Mouse (Mus musculus) embryonic facial prominence, embryonic 13.5 days (tissue): ENCODE measurements at regions not wholly inside any gene's neighbourhood (a gene's known extent, or its start where the extent isn't known, plus 50 kb on each side); places are given as distances from the start of the nearest gene placed in this dataset.

ENCODE experiments used
- ATAC-seq: fragments of 200-750 bp; cut with Nextera tagmentation; 2 replicates; pipeline ENCODE4 v1.8.0; 2017; ENCODE audit warnings: low read depth; ENCODE audit not compliant: insufficient number of reproducible peaks, insufficient read depth, low FRiP score, low TSS enrichment
- H3K27ac ChIP-seq: fragments of 300-500 bp; sonication (generic); 2 replicates; pipeline ENCODE4 v1.5.1; 2015; ENCODE audit warnings: moderate library complexity, mild to moderate bottlenecking, inconsistent platforms
- H3K27me3 ChIP-seq: fragments of 300-500 bp; sonication (generic); 2 replicates; pipeline ENCODE4 v1.6.1; 2015; ENCODE audit warnings: mild to moderate bottlenecking, inconsistent platforms
- H3K36me3 ChIP-seq: fragments of 300-500 bp; sonication (generic); 2 replicates; pipeline ENCODE4 v1.6.1; 2015; ENCODE audit warnings: mild to moderate bottlenecking, inconsistent platforms
- H3K4me1 ChIP-seq: fragments of 300-500 bp; sonication (generic); 2 replicates; pipeline ENCODE4 v1.6.1; 2015; ENCODE audit warnings: inconsistent platforms
- H3K4me2 ChIP-seq: fragments of 300-500 bp; sonication (generic); 2 replicates; pipeline ENCODE4 v1.6.1; 2015; ENCODE audit warnings: moderate library complexity, mild to moderate bottlenecking, inconsistent platforms
- H3K4me3 ChIP-seq: fragments of 300-500 bp; sonication (generic); 2 replicates; pipeline ENCODE4 v1.5.1; 2015; ENCODE audit warnings: mild to moderate bottlenecking, inconsistent platforms
- H3K9ac ChIP-seq: fragments of 300-500 bp; sonication (generic); 2 replicates; pipeline ENCODE4 v1.6.1; 2015; ENCODE audit warnings: mild to moderate bottlenecking, inconsistent platforms
- H3K9me3 ChIP-seq: fragments of 300-500 bp; sonication (generic); 2 replicates; pipeline ENCODE4 v1.6.1; 2016; ENCODE audit warnings: inconsistent platforms
- WGBS: fragments of 180-500 bp; shearing (Covaris S2); methylation state at CpG from one replicate; pipeline ENCODE4 v1.1.7; 2015; ENCODE audit warnings: mixed read lengths; 5-methylcytosine and 5-hydroxymethylcytosine counted together

DNA sequence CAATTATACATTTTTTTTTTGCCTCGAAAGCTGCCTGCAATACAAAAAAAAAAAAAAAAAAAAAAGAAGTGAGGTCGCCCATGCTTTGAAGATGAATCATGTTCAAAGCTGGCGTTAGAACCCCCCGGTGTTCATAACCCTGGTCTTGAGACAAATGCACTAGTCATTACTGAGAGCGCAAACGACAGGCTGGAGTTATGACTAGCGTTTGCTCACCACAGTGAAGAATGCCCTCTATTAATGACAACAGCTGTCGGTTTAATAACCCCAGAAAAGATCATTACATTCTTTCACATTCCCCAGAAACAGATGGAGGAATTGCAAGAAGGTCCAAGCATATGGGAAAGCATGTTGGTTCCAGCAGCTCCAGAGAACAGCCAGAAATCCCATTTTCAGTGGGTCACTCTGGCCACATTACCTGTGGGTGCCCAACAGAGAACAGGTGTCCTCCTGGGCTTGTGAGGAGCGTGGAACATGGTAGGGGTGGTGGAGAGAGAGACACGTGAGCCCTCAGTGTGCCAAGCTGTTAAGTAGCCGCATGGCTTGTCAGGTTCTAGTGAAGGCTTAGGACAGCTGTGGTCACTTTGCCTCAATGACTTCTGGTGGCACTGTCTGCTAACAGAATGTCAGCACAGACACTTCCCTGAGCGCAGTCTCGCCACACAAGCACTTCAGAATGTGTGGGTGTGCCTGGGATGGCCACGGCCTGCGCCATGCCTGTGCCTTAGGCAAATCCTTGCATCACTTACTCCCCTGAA is 60.4 kb downstream of the Aipl1 start:
- WGBS, result 77% methylated on average over 15 of the region's 15 CpGs

DNA sequence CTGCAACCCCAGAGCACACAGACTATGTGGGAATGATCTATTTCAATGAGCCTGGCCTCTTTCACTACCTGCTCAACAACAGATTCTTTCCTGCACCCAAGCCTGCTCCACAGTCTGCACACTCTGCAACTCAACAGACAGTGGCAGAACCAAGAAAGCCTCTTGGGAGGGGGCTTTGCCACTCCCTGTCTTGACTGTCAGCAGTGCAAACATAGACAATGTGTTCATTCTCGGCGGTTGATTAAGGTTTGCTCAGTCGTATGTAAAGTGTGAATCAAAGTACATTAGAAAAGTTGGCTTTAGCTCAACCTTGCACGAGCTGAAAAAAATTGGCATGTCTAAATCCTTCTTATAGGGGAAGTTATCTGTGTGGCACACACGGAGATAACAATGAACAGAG is 66.0 kb downstream of the Aipl1 start:
- Histone ChIP-seq H3K27me3 (no peaks in the 10 kb centered on the region), H3K9me3 (no peaks in the 10 kb centered on the region), H3K4me1 (no peaks in the 10 kb centered on the region), H3K36me3 (no peaks in the 10 kb centered on the region), H3K4me2 (no peak overlapping the region), H3K27ac (no peak overlapping the region), H3K4me3 (no peak overlapping the region), H3K9ac (no peak overlapping the region)
- WGBS, result 72% methylated on average over 5 of the region's 5 CpGs
- ATAC-seq, result no peak

More for the DNA sequence above, 60.4 kb downstream of the Aipl1 start:
- Histone ChIP-seq H3K9me3 (no peaks in the 10 kb centered on the region), H3K27ac (no peak overlapping the region), H3K4me1 (no peaks in the 10 kb centered on the region), H3K9ac (no peak overlapping the region), H3K27me3 (no peaks in the 10 kb centered on the region), H3K4me2 (no peak overlapping the region), H3K36me3 (no peaks in the 10 kb centered on the region), H3K4me3 (no peak overlapping the region)
- no peak for ATAC-seq

DNA sequence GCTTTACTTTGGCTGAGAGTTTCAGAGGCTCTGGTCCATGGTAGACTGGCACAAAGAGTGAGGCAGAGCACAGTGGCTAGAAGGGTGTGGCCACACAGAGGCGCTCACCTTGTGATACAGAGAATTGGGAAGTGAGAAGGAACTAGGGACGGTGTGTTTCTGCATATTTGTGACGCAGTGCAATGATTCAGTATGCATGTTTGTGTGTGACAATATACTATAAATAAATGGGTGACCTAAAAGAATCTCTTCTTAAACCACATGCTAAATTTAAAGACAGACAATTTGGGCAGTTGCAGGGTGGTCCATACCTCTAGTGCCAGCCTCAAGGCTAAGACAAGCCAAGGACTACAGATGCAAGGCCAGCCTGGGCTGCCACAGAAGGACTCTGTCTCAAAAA is 75.0 kb downstream of the Aipl1 start:
- 90% methylated on average over 3 of the region's 3 CpGs for WGBS
- no peak overlapping the region for H3K4me2 ChIP-seq
- H3K27ac ChIP-seq, result no peak overlapping the region
- H3K9me3 ChIP-seq, result peaks cover 5% of the 10 kb centered on the region; the same call in 1 of the 2 replicates
- no peaks in the 10 kb centered on the region for H3K27me3 ChIP-seq
- H3K36me3 ChIP-seq, result no peaks in the 10 kb centered on the region
- H3K4me3 ChIP-seq, result no peak overlapping the region
- no peaks in the 10 kb centered on the region for H3K4me1 ChIP-seq
- no peak overlapping the region for H3K9ac ChIP-seq
- no peak for ATAC-seq

DNA sequence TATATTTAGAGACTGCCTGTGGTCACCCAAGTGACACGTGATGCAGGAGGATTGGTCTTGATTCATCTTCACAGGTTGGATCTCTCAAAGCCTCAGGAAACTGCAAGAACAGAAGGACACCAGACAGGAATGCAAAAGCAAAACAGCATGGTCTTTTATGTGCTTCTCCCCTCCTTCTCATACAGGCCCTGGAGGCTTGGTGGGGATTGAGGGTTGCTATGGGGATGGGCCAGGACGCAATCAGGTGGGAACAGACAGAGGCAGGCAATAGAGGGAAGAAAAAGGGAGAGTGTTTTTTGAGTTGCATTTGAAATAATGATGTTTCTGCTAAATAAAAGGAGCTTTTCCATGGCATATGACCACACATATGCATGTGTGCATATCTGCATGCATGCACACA is 84.8 kb downstream of the Aipl1 start:
- H3K4me3 ChIP-seq, result no peak overlapping the region
- H3K36me3 ChIP-seq, result no peaks in the 10 kb centered on the region
- no peak overlapping the region for H3K27ac ChIP-seq
- H3K27me3 ChIP-seq, result no peaks in the 10 kb centered on the region
- no peak overlapping the region for H3K9ac ChIP-seq
- H3K9me3 ChIP-seq, result no peaks in the 10 kb centered on the region
- no peak for ATAC-seq
- WGBS, result 63% methylated on average over 2 of the region's 2 CpGs
- H3K4me1 ChIP-seq, result no peaks in the 10 kb centered on the region
- no peak overlapping the region for H3K4me2 ChIP-seq

DNA sequence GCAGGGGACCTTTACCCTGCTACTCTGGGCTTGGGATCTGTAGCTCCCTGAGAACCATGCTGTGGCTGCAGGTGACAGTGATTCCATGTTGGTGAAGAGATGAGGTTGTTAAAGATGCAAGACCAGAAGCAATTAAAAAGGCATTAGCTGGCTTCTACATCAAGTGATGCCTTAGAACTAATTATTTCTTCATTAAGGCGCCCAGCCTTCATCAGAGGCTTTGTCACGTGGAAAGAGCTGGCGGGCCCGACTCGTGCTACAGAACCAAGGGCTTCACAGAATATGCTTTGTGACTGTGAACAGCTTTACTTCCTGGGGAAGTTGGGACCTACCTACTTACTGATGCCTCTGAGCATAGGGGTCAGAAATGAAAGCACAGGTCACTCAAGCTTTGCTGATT is 90.1 kb downstream of the Aipl1 start:
- Histone ChIP-seq H3K9ac (no peak overlapping the region), H3K4me3 (no peak overlapping the region), H3K9me3 (no peaks in the 10 kb centered on the region), H3K4me1 (0 out of 2 replicates have a peak, but pooled peaks cover 4% of the 10 kb centered on the region), H3K4me2 (no peak overlapping the region), H3K36me3 (no peaks in the 10 kb centered on the region), H3K27me3 (no peaks in the 10 kb centered on the region), H3K27ac (no peak overlapping the region)
- no peak for ATAC-seq
- 77% methylated on average over 5 of the region's 5 CpGs for WGBS

DNA sequence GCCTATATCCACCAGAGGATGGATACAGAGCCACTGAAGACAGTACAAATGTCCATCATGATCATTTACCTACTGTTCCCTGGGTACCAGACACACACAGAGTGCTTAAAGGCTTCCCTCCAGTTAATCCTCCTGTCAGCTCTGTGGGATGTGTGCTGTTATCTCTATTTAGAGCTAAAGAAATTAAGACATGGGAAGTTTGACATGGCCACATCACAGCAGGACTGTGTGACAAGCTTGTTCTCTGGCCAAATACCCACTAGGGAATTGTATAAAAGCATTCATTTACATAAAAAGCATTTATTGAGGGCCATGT is 92.3 kb downstream of the Aipl1 start:
- Histone ChIP-seq H3K36me3 (no peaks in the 10 kb centered on the region), H3K9me3 (no peaks in the 10 kb centered on the region), H3K4me2 (no peak overlapping the region), H3K9ac (no peak overlapping the region), H3K4me1 (0 out of 2 replicates have a peak, but pooled peaks cover 4% of the 10 kb centered on the region), H3K4me3 (no peak overlapping the region), H3K27ac (no peak overlapping the region), H3K27me3 (no peaks in the 10 kb centered on the region)
- no peak for ATAC-seq

DNA sequence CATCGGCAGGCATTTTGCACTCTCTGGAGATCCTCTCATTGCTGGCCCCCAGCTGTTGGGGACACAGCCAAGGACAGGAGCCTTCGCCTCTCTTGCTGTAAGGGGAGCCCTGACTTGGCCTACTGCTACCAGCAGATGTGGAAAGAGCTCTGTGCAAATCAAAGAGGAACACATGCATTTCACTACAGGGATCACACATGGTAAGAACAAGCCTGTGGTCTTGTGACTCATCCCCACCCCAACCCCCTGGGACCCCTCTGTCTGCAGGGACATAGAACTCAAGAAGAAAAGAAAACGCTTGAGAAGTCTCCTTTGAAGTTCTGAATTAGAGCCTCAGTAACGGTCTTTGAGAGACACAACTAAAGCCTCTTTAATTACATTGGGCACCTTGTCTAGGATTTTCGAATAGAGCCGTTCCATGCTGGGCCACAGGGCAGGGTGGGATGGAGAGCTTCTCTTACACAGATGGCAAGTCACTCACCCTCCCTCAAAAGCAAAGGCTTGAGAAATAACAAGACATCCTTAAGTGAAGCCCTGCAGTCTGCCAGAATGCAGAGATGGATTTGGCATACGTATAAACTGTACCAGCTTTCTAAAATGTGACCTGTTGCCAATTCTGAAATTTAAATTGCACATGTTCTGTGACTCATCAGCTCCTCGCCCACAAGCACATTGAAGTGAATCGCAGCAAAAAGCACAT is 92.8 kb downstream of the Aipl1 start:
- no peak overlapping the region for H3K9ac ChIP-seq
- no peak overlapping the region for H3K4me3 ChIP-seq
- 47% methylated on average over 9 of the region's 9 CpGs for WGBS
- H3K4me1 ChIP-seq, result 0 out of 2 replicates have a peak, but pooled peaks cover 4% of the 10 kb centered on the region
- no peaks in the 10 kb centered on the region for H3K36me3 ChIP-seq
- H3K9me3 ChIP-seq, result no peaks in the 10 kb centered on the region
- no peaks in the 10 kb centered on the region for H3K27me3 ChIP-seq
- no peak for ATAC-seq
- no peak overlapping the region for H3K4me2 ChIP-seq
- H3K27ac ChIP-seq, result no peak overlapping the region

DNA sequence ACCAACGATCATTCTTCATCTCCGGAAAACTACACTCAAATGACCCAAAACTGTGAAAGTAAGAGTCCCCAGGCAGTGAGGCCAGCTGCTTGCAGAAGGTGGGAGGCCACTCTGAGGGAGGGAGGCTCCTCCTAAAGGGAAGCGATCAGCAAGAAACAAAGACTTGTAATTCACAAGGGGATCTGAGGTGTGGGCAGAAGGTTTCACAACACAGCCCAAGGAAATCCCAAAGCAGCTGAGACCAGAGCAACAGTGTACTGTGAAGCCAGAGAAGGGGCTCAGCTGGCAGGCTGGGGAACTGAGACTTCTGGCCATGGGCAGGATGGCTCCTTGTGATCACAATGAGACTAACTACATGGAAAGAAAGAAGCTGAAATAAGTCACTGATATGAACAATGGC is 93.8 kb downstream of the Aipl1 start:
- no peak for ATAC-seq
- 38% methylated on average over 3 of the region's 3 CpGs for WGBS
- Histone ChIP-seq H3K27ac (no peak overlapping the region), H3K36me3 (no peaks in the 10 kb centered on the region), H3K9me3 (no peaks in the 10 kb centered on the region), H3K4me3 (no peak overlapping the region), H3K4me1 (0 out of 2 replicates have a peak, but pooled peaks cover 4% of the 10 kb centered on the region), H3K27me3 (no peaks in the 10 kb centered on the region), H3K4me2 (no peak overlapping the region), H3K9ac (no peak overlapping the region)

DNA sequence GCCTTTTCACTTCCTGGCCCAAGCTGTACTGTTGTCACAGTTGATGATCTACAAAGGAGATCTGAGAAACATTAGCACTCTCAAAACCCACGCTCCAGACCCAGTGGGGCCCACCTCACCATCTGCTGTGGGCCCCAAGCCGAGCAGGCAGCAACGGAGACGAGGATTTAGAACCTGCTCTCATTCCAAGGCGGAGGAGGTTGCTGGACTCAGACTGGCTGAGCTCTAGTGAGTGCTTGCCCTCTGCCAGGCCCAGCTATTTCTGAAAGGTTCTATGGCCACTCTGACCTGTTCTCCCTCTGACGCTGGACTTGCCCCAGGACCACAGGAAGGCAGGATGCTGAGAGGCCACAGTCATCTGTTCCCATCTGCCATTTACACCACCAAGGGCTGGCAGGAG is 98.2 kb downstream of the Aipl1 start:
- Histone ChIP-seq H3K4me2 (no peak overlapping the region), H3K9me3 (no peaks in the 10 kb centered on the region; the same call in 1 of the 2 replicates)

DNA sequence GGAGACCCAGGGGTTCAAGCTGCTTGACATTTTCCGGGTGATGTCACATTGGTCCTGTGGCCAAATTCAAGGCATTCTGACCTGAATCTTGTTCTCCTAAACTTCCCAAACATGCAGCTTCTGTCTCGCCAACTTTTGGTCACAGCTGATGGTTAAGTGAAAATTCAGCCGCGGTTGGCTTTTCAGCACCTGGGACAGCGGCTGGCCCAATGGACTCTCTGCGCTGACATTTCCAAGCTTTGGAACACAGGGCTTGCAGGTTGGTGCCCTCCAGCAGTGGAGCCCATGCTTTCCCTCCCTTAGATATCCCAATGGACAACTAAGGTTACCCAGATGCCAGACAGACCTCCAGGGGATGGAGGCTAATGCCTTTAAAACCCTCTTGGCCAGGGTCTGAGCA is 100.2 kb downstream of the Aipl1 start:
- Histone ChIP-seq H3K4me2 (no peak overlapping the region), H3K4me1 (no peaks in the 10 kb centered on the region), H3K9ac (no peak overlapping the region), H3K9me3 (no peaks in the 10 kb centered on the region; the same call in 1 of the 2 replicates), H3K27ac (no peak overlapping the region), H3K27me3 (no peaks in the 10 kb centered on the region), H3K4me3 (no peak overlapping the region), H3K36me3 (no peaks in the 10 kb centered on the region)
- WGBS, result 27% methylated on average over 6 of the region's 6 CpGs
- no peak for ATAC-seq

More for the DNA sequence above, 98.2 kb downstream of the Aipl1 start:
- ATAC-seq, result no peak
- 77% methylated on average over 6 of the region's 6 CpGs for WGBS
- no peak overlapping the region for H3K27ac ChIP-seq
- no peaks in the 10 kb centered on the region for H3K27me3 ChIP-seq
- H3K4me3 ChIP-seq, result no peak overlapping the region
- H3K9ac ChIP-seq, result no peak overlapping the region
- H3K4me1 ChIP-seq, result no peaks in the 10 kb centered on the region
- no peaks in the 10 kb centered on the region for H3K36me3 ChIP-seq

DNA sequence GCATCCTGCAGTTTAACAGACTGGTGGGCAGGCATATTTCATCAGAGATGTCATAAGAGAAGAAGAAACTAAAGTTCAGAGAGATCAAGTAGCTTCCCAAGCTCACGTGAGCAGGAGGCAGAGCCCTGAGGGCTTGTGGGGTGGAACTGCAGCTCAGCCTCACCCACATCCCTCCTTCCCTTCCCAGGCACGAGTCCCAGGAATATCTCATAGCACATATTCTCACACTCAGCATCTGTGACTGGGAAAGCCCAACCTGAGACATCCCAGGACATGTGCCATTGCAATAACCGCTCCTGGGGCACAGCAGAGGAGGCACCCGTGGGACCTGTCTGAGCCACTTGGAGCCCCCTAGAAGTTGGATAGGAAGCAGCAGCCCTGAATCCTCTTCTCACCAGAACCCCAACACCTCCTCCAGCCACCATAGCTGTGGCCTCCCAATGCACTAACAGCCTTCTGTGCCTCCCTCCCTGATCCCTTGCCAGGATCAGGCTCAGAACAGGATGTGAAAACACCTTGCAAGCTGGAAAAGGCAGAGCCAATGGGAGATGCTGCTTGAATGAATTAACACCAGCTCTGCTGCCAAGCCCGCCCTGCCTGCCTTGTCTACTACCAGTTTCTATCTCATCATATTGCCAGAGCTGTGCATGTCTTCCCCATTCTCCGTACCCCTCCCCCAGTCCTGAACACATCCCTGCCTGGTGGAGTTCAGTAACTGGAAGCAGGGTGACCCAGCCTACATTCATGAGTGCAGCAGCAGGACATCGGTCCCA is 107.4 kb downstream of the Aipl1 start:
- Histone ChIP-seq H3K4me3 (no peak overlapping the region), H3K9ac (no peak overlapping the region), H3K36me3 (no peaks in the 10 kb centered on the region), H3K27me3 (no peaks in the 10 kb centered on the region), H3K4me2 (no peak overlapping the region), H3K27ac (no peak overlapping the region), H3K4me1 (no peaks in the 10 kb centered on the region), H3K9me3 (no peaks in the 10 kb centered on the region; the same call in 1 of the 2 replicates)
- 58% methylated on average over 7 of the region's 7 CpGs for WGBS
- ATAC-seq, result no peak
